Mouse (Mus musculus) lung, postnatal 0 days (tissue): Measurements from ENCODE around the gene Tldc1.

Experiments used
- CTCF ChIP-seq: IDR thresholded peaks from 2 replicates; pipeline ENCODE4 v1.5.1; 2016; ENCODE audit warnings: antibody characterized with exemption, mild to moderate bottlenecking
- EP300 ChIP-seq: IDR thresholded peaks from 2 replicates; pipeline ENCODE4 v1.6.1; 2016; ENCODE audit warnings: antibody characterized with exemption, mild to moderate bottlenecking, control low read depth

GRCm38 (mm10) chr8:119788607-119789381, 10.6 kb upstream of the Tldc1 start:
- TF ChIP-seq CTCF (no peak), EP300 (no peak)
